Mouse (Mus musculus) embryonic facial prominence, embryonic 11.5 days (tissue): ENCODE measurements around the gene Ppp2r1b. TPM values are rescaled to one million over a fixed set of nuclear protein-coding genes. Genes with fewer than 3 reads are reported as not detected.

Source experiments
- ATAC-seq: fragments of 200-750 bp; cut with Nextera tagmentation; replicated peaks from 2 replicates; pipeline ENCODE4 v1.8.0; 2017; ENCODE audit warnings: low read depth; ENCODE audit not compliant: insufficient number of reproducible peaks, low FRiP score, low TSS enrichment
- DNase-seq: peaks from one replicate; pipeline ENCODE4 v3.0.0-alpha.2; 2015; ENCODE audit warnings: low spot score
- H3K27ac ChIP-seq: fragments of 300-500 bp; sonication (generic); replicated peaks from 2 replicates; pipeline ENCODE4 v1.5.1; 2014; ENCODE audit warnings: mild to moderate bottlenecking, low read depth, low read length, control low read depth
- H3K27me3 ChIP-seq: fragments of 300-500 bp; sonication (generic); 2 replicates; pipeline ENCODE4 v1.6.1; 2014; ENCODE audit warnings: mild to moderate bottlenecking, low read length, moderate library complexity, mixed read lengths; ENCODE audit not compliant: control insufficient read depth, insufficient read depth
- H3K36me3 ChIP-seq: fragments of 300-500 bp; sonication (generic); replicated peaks from 2 replicates; pipeline ENCODE4 v1.6.1; 2014; ENCODE audit warnings: low read depth, mild to moderate bottlenecking, low read length, moderate library complexity, mixed read lengths; ENCODE audit not compliant: control insufficient read depth, insufficient read depth
- H3K4me1 ChIP-seq: fragments of 300-500 bp; sonication (generic); 2 replicates; pipeline ENCODE4 v1.6.1; 2014; ENCODE audit warnings: low read length, mixed read lengths; ENCODE audit not compliant: control insufficient read depth, insufficient read depth
- H3K4me2 ChIP-seq: fragments of 300-500 bp; sonication (generic); 2 replicates; pipeline ENCODE4 v1.6.1; 2014; ENCODE audit warnings: low read depth, mild to moderate bottlenecking, control low read depth, low read length, moderate library complexity
- H3K4me3 ChIP-seq: fragments of 300-500 bp; sonication (generic); 2 replicates; pipeline ENCODE4 v1.5.1; 2014; ENCODE audit warnings: low read depth, low read length, control low read depth
- H3K9ac ChIP-seq: fragments of 300-500 bp; sonication (generic); replicated peaks from 2 replicates; pipeline ENCODE4 v1.6.1; 2014; ENCODE audit warnings: mild to moderate bottlenecking, control low read depth, low read length
- H3K9me3 ChIP-seq: fragments of 300-500 bp; sonication (generic); replicated peaks from 2 replicates; pipeline ENCODE4 v1.6.1; 2016; ENCODE audit warnings: mild to moderate bottlenecking, low read length, inconsistent platforms, mixed read lengths; ENCODE audit not compliant: control insufficient read depth
- WGBS: fragments of 180-500 bp; shearing (Covaris S2); extraction: QIAGEN DNeasy Blood & Tissue Kit; methylation state at CpG from one replicate; pipeline ENCODE4 v1.1.7; 2014; 5-methylcytosine and 5-hydroxymethylcytosine counted together
- polyA plus RNA-seq: library from polyadenylated mRNA; unstranded; fragments of >200 nt; fragmentation: Nextera tagmentation; extraction: Ambion mirVana; gene quantifications from 2 replicates; pipeline ENCODE4 v1.2.1, GENCODE M21; 2014

Gene Ppp2r1b
- polyA plus RNA-seq, 1 experiment from 2014 or later: 136 TPM

GRCm38 (mm10) chr9:50886870-50887269 is 41.8 kb downstream of the Ppp2r1b start:
- WGBS: 100% methylated on average over 1 of the region's 1 CpGs
- DNase-seq (no peak), ATAC-seq (no peak)
- no peaks in the 10 kb centered on the region for H3K27me3 ChIP-seq
- H3K4me1 ChIP-seq: no peaks in the 10 kb centered on the region
- H3K4me2 ChIP-seq: no peak overlapping the region
- H3K27ac ChIP-seq: no peak overlapping the region
- H3K4me3 ChIP-seq: no peak overlapping the region
- H3K9me3 ChIP-seq: no peaks in the 10 kb centered on the region
- no peak overlapping the region for H3K9ac ChIP-seq
- H3K36me3 ChIP-seq: no peaks in the 10 kb centered on the region; the same call in 1 of the 2 replicates

- 40% methylated on average over 4 of the region's 4 CpGs for WGBS
- Histone ChIP-seq H3K9me3 (no peaks in the 10 kb centered on the region), H3K4me3 (no peak overlapping the region), H3K27ac (no peak overlapping the region), H3K27me3 (no peaks in the 10 kb centered on the region), H3K4me1 (no peaks in the 10 kb centered on the region), H3K9ac (no peak overlapping the region), H3K36me3 (no peaks in the 10 kb centered on the region; the same call in 1 of the 2 replicates), H3K4me2 (no peak overlapping the region)
- DNase-seq: no peak
- 0 out of 2 replicates have a peak, but pooled peaks have one; percentile 57 for ATAC-seq
Measured at GRCm38 (mm10) chr9:50887351-50887750, 42.2 kb downstream of the Ppp2r1b start.

GRCm38 (mm10) chr9:50889211-50889610 is 44.1 kb downstream of the Ppp2r1b start:
- ATAC-seq (no peak), DNase-seq (no peak)
- Histone ChIP-seq H3K36me3 (no peaks in the 10 kb centered on the region; the same call in 1 of the 2 replicates), H3K4me3 (no peak overlapping the region), H3K9me3 (no peaks in the 10 kb centered on the region), H3K4me2 (no peak overlapping the region), H3K4me1 (no peaks in the 10 kb centered on the region), H3K9ac (no peak overlapping the region), H3K27me3 (no peaks in the 10 kb centered on the region), H3K27ac (no peak overlapping the region)
- 55% methylated on average over 6 of the region's 6 CpGs for WGBS

GRCm38 (mm10) chr9:50889964-50890363 is 44.9 kb downstream of the Ppp2r1b start:
- no peak overlapping the region for H3K4me2 ChIP-seq
- H3K27me3 ChIP-seq: no peaks in the 10 kb centered on the region
- DNase-seq (no peak), ATAC-seq (no peak)
- no peaks in the 10 kb centered on the region; the same call in 1 of the 2 replicates for H3K36me3 ChIP-seq
- no peaks in the 10 kb centered on the region for H3K4me1 ChIP-seq
- WGBS: 79% methylated on average over 4 of the region's 4 CpGs
- no peak overlapping the region for H3K4me3 ChIP-seq
- H3K9ac ChIP-seq: no peak overlapping the region
- no peak overlapping the region for H3K27ac ChIP-seq
- H3K9me3 ChIP-seq: no peaks in the 10 kb centered on the region

GRCm38 (mm10) chr9:50890494-50891090 is 45.5 kb downstream of the Ppp2r1b start:
- DNase-seq: no peak
- ATAC-seq: no peak

GRCm38 (mm10) chr9:50893665-50894064 is 48.6 kb downstream of the Ppp2r1b start:
- Histone ChIP-seq H3K4me1 (no peaks in the 10 kb centered on the region), H3K27me3 (no peaks in the 10 kb centered on the region), H3K36me3 (no peaks in the 10 kb centered on the region; the same call in 1 of the 2 replicates), H3K27ac (no peak overlapping the region), H3K4me2 (no peak overlapping the region), H3K9me3 (no peaks in the 10 kb centered on the region), H3K4me3 (no peak overlapping the region), H3K9ac (no peak overlapping the region)
- DNase-seq (no peak), ATAC-seq (no peak)
- 86% methylated on average over 4 of the region's 4 CpGs for WGBS

More at GRCm38 (mm10) chr9:50890494-50891090, 45.5 kb downstream of the Ppp2r1b start:
- Histone ChIP-seq H3K4me3 (no peak overlapping the region), H3K36me3 (no peaks in the 10 kb centered on the region; the same call in 1 of the 2 replicates), H3K9ac (no peak overlapping the region), H3K9me3 (no peaks in the 10 kb centered on the region), H3K4me1 (no peaks in the 10 kb centered on the region), H3K27ac (no peak overlapping the region), H3K4me2 (no peak overlapping the region), H3K27me3 (no peaks in the 10 kb centered on the region)
- WGBS: 71% methylated on average over 3 of the region's 3 CpGs

GRCm38 (mm10) chr9:50900026-50900920 is 55.2 kb downstream of the Ppp2r1b start:
- Histone ChIP-seq H3K27me3 (no peaks in the 10 kb centered on the region), H3K36me3 (no peaks in the 10 kb centered on the region), H3K4me3 (no peak overlapping the region), H3K27ac (no peak overlapping the region), H3K4me2 (no peak overlapping the region), H3K9ac (no peak overlapping the region), H3K4me1 (no peaks in the 10 kb centered on the region), H3K9me3 (no peaks in the 10 kb centered on the region)
- DNase-seq: no peak
- ATAC-seq: no peak
- WGBS: 71% methylated on average over 7 of the region's 7 CpGs
